Mouse (Mus musculus) adipocyte (in vitro differentiated cells): ENCODE results near the gene Spryd4.
A peak's percentile ranks its signal among the peaks of the same experiment; 100 is the strongest.
"Not testable (repeated sequence)": the region's sequence is repeated elsewhere in the genome, so short reads cannot be mapped to it uniquely, and the experiment has no call there.

Experiments used
- DNase-seq: peaks from one replicate; pipeline ENCODE4 v3.0.0-alpha.2; 2016; ENCODE audit warnings: low spot score

The Spryd4 gene

DNA sequence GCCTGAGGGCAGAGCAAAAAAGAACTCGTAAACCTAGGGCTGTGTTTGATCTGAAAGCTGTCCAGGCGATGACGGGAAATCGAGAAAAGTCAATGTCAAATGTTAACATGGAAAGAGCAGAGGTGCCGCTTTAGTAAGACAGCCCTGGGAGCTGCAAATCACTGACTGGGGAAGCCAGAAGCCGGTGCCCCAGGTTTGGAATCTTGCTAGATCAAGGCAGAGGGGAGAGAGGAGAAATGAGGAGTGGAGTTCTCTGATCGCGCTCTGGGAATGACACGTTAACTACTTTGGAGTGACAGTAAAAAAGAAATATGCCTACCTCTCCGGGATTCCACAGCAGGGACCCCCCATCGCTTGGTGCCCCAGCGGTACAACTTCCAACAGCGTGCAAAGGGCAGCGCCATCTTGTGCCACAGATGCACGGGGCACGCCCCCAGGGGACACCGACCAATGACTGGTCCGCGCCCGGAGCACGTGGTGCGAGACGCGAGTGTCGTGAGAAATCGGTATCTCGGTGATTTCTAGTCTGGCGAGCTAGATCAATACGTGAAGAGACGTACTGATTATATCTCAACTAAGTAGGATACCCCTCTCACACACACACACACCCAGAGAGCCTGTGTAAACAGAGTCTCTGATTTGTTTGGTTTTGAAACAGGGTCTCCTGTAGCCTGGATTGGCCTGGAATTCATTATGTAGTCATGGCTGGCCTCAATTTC, at the start of gene Spryd4:
Spryd4 (minus strand) TSS at position 418 of the 719 bp plus-strand sequence.
- DNase-seq: peak; percentile 88

DNA sequence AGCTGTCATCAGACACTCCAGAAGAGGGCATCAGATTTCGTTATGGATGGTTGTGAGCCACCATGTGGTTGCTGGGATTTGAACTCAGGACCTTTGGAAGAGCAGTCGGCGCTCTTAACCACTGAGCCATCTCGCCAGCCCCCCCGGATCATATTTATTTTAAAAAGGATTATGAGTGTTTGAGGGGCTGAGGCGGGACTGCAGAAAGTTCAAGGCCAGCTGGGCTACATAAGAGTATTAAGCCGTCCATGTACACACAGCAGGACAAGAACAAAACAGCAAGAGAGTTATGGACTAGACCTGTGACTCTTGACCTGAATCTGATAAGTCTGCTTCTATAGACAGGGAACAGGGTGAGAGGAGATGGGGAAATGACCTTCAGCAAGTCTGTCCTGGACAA, 48.8 kb upstream of the Spryd4 start:
- not testable (repeated sequence) for DNase-seq

DNA sequence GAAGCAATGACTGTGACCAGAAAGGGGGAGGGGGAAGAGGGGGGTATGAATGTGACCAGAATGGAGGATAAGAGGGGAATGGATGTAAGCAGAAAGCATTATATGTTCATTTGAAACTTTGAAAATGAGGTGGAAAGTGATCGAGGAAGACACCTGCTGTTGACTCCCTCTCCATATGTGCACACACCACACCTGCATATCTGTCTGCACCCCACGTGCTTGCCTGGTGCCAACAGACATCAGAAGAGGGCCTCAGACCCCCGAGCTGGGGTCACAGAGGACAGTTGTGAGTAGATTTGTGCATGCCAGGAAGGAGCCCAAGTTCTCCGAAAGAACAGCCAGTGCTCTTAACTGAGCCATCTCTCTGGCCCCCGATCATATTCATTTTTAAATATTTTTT, 48.3 kb upstream of the Spryd4 start:
- no peak for DNase-seq

GRCm38 (mm10) chr10:128258953-128259352, 47.3 kb upstream of the Spryd4 start:
- no peak for DNase-seq

DNA sequence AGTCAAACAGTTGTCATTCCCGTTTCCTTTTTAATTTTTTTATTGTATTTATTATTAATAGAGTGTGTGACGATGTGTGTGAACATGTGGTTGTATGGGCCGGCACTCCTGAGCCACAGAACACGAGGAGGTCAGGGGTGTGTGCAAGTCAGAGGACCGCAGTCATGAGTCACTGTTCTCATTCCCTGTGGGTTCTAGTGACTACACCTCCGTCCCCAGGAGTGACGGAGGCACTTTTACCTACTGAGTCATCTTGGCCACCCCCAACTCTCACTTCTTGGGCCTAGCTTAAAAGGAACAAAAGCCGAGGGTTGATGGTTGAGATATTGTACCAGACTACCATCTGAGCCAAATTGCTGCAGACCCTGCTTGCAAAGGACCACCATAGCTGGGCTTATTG, 44.7 kb upstream of the Spryd4 start:
- DNase-seq: no peak

DNA sequence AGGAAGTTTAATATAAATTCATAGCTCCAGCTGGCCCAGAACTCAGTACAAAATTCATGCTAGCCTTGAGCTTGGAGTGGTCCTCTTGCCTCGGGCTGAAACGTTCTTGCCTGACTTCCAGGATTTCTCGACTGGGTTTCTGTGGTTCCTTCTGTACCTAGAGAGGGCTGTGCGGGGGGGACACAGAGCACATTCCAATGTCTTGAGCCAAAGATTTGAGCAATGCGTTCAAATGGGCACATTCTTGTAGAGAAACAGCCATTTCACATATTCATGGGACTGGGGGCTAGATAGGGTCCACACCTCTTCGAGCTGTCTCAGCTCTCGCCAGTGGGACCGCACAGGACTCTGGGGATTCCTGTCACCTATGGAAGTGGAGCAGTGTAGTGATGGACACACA, 44.3 kb upstream of the Spryd4 start:
- DNase-seq: no peak

GRCm38 (mm10) chr10:128253677-128254255, 42.2 kb upstream of the Spryd4 start, which contains the start of gene Apon:
Gene Apon (plus strand): TSS chr10:128254096.
- peak; percentile 77 for DNase-seq

DNA sequence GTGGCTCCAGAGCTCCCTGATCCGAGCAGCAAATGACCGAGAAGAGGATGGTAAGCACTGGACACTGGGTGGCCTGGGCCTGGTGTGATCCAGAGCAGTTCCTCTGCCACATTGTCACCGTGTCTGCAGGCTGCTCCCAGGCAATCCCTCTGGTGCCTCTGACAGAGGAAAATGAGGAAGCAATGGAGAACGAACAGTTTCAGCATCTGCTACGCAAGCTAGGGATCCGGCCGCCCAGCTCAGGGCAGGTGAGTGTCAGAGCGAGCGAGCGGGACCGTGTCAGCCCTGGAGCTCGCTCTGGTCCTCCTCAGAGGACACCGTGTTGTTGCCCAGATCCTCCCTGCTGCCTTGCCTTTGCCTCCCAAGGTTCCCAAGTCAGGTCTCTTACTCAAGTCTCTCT, 39.0 kb upstream of the Spryd4 start:
- no peak for DNase-seq

DNA sequence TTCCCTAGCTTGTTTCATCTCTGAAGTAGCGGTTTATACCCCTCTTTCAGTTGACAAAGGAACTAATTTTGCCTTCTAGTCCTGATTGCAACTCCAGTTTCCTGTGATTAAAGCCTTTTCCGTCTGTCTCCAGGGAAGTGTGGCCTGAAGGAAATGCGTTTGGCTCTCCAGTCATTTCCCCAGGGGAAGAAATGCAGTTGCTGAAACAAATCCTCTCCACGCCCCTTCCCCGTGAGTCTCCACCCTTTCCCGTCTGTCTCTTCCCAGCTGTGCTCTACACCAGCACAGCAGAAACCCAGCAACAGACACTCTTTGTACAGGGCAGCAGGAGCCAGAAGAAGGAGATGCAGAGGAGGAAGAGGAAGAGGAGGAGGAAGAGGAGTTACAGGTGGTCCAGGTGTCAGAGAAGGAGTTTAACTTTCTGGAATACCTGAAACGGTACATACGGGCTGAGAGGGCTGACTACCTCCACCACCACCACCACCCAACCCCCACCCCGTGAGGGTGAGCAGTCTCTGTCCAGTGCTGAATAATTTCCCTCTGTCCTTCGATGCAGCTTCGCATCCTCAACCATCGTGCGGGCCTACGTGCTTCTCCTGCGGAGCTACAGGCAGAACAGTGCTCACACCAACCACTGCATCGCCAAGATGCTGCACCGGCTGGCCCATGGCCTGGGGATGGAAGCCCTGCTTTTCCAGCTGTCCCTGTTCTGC, 35.6 kb upstream of the Spryd4 start:
- peak; percentile 32 for DNase-seq

- no peak for DNase-seq
These were observed 32.5 kb upstream of the Spryd4 start for GRCm38 (mm10) chr10:128244121-128244520.

DNA sequence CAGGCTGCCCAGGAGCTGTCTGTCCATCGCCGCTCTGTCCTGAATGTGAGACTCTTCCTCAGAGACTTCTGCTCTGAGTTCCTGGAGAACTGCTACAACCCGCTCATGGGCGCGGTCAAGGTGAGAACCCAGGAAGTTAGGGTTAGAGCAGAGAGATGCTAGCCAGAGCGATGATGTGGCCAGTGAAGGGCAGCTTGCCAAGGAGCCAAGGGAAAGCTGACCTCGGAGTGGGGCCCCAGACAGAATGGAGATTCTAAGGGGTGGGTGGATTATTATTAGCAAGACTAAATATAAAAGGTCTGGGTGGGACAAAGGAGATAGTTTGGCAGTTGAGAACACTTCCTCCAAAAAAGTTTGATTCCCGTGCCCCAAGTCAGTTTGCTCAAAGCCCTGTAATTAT, 31.6 kb upstream of the Spryd4 start:
- no peak for DNase-seq

GRCm38 (mm10) chr10:128240131-128240530, 28.5 kb upstream of the Spryd4 start:
- DNase-seq: no peak

- no peak for DNase-seq
These were observed 27.5 kb upstream of the Spryd4 start for GRCm38 (mm10) chr10:128239140-128239539.

DNA sequence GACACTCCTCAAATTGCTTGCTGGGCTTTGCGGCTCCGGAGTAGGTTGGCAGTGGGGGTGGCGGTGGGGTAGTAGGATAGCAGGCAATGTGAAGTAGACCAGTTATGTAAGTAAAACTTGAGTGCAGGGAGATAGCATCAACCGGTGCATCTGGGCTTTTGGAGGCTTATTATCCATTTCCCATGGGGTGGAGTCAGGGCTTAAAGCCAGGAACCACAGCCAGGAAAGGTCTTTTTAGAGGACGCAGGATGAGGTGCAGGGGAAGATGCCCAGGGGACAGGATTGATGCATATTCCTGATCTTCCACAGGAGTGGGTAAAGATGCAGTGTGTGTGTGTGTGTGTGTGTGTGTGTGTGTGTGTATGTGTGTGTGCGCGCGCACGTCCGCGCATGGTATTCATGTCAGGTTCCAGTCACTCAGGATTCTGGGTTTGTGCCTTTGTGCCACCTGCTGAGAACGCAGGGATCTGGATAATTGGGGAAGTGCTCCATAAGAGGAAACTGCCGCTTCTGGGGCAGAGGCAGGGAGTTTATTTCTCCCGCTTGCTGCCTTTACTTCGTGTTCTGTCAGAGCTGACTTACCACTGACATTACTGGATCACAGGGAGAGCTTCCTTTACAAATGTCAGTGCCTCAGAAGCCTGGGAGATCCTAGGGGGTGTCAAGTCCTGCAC, 26.3 kb upstream of the Spryd4 start:
- no peak for DNase-seq

DNA sequence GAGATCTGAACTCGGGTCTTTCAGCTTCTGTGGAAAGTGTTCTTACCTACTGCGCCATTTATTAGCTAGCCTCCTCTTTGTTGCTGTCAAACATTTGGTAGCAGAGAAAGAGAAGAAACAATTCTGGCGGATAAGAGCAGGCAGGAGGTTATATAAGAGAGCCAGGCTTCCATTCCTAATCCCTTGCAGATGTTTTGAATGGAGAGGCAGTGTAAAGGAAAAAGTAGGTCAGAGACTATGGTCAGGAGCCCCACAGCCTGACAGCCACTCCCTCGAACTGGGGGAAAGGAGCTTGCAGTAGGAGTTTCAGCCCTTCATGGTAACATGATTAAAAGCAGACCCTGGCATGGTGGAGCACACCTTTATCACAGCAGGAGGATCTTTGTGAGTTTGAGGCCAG, 24.7 kb upstream of the Spryd4 start:
- peak; percentile 70 for DNase-seq

- DNase-seq: peak; percentile 83
These were observed 20.9 kb upstream of the Spryd4 start for GRCm38 (mm10) chr10:128232420-128232985.

DNA sequence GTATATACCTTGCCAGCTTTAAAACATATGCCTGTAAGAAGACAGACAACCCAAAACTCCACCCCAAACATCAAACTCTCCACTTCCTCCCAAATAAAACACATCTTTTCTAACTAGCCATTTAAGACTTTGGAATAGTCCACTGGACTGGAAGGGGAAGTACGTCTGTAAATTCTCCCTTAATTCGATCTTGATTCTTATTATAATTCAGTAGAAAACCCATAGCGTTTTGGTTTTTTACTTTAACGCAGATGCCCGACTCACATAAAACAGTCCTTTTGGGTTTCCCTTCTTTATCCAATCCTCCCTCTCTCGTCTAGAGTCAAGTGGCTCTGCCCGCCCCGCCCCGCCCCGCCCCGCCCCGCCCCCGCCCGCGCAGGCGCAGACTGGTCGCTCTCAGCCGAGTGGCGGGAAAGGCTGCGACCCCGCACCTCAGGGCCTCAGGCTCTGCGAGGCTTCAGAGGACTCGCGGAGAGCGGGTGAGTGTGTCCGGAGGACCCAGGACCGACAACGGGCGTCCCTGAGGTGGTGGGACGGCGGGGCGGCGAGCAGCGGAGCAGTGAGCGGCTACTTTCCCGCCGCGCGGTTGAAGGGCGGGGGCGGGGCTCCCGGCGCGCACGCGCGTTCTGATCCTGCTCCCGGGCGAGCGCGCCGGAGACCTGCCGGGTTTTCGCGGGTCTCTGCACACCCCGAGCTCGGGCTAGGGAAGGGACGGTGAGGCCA, 20.3 kb upstream of the Spryd4 start, which contains the start of gene Timeless:
Timeless (plus strand) TSS at position 369 of the 723 bp plus-strand sequence.
- peak; percentile 79 for DNase-seq

GRCm38 (mm10) chr10:128231146-128231545, 19.5 kb upstream of the Spryd4 start:
- DNase-seq: no peak

DNA sequence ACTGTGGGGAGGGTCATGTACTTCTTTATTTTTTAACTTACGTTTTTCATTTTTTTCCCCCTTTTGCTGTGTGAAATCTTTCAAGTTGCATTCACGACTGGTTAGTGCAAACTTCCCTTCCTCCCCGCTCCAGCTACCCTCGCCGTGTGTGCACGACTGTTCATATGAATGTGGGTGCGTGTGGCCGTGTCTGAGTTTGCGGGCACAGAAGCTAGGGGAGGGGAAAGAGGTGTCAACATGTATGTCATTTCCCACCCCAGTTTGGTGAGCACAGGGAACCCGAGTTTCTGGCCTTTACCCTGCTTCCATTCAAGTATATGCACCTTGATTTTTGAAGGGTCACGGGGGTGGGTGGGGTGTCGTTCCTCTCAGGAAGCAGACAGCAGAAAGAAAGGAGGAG, 19.0 kb upstream of the Spryd4 start:
- DNase-seq: no peak

GRCm38 (mm10) chr10:128228009-128228408, 16.4 kb upstream of the Spryd4 start:
- DNase-seq: no peak

DNA sequence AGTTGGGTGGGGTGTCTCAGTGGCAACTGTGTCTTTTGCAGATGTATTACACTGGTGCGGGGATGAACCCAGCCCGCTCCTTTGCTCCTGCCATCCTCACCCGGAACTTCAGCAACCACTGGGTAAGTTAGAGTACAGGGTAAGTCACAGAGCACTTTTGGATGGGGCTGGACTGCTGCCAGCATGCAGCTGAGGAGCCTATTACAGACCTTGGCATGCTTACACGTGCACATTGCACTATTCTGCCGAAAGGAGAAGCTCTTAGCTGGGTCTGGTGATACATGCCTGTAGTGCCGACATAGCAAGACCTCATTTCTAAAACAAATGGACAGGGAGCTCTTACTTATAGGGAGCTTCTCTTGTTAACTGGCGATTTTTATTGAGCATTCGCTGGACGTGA, 16.0 kb upstream of the Spryd4 start:
- no peak for DNase-seq

DNA sequence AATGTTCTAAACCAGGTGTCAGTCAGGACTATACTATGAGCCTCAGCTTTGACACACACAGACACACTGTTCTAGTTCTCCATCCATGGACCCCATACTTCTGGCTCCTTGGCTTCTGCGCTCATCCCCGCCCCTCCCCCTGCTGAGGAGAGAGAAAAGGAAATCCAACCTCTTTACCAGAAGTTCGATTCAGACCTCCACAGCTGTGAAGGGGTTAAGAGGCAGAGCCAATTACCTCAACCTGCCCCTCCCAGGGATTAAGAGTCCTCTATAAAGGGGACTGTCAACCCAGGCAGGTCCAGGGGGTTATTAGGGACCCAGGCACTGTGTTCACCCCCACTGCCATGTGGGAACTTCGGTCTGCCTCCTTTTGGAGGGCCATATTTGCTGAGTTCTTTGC, 13.9 kb upstream of the Spryd4 start, which contains the start of gene Mip:
Mip (plus strand) TSS at position 301 of the 400 bp plus-strand sequence.
- no peak for DNase-seq
